Mouse (Mus musculus) neural tube, embryonic 15.5 days (tissue): ENCODE measurements around the gene Gm20867. TPM values are rescaled to one million over a fixed set of nuclear protein-coding genes. Genes with fewer than 3 reads are reported as not detected.
"Not testable (repeated sequence)": the region's sequence is repeated elsewhere in the genome, so short reads cannot be mapped to it uniquely, and the experiment has no call there.

ENCODE experiments used
- ATAC-seq: fragments of 200-750 bp; cut with Nextera tagmentation; 2 replicates; pipeline ENCODE4 v1.8.0; 2017; ENCODE audit warnings: mild to moderate bottlenecking, moderate TSS enrichment, moderate library complexity; ENCODE audit not compliant: low FRiP score
- H3K27ac ChIP-seq: fragments of 300-500 bp; sonication (generic); replicated peaks from 2 replicates; pipeline ENCODE4 v1.5.1; 2015; ENCODE audit warnings: mild to moderate bottlenecking, inconsistent platforms
- H3K27me3 ChIP-seq: fragments of 300-500 bp; sonication (generic); replicated peaks from 2 replicates; pipeline ENCODE4 v1.6.1; 2015; ENCODE audit warnings: inconsistent platforms
- H3K36me3 ChIP-seq: fragments of 300-500 bp; sonication (generic); 2 replicates; pipeline ENCODE4 v1.6.1; 2015; ENCODE audit warnings: inconsistent platforms
- H3K4me1 ChIP-seq: fragments of 300-500 bp; sonication (generic); 2 replicates; pipeline ENCODE4 v1.6.1; 2015; ENCODE audit warnings: inconsistent platforms
- H3K4me2 ChIP-seq: fragments of 300-500 bp; sonication (generic); 2 replicates; pipeline ENCODE4 v1.6.1; 2015; ENCODE audit warnings: inconsistent platforms, mild to moderate bottlenecking, moderate library complexity
- H3K4me3 ChIP-seq: fragments of 300-500 bp; sonication (generic); replicated peaks from 2 replicates; pipeline ENCODE4 v1.5.1; 2015; ENCODE audit warnings: mild to moderate bottlenecking, inconsistent platforms
- H3K9ac ChIP-seq: fragments of 300-500 bp; sonication (generic); replicated peaks from 2 replicates; pipeline ENCODE4 v1.6.1; 2015; ENCODE audit warnings: mild to moderate bottlenecking, inconsistent platforms
- H3K9me3 ChIP-seq: fragments of 300-500 bp; sonication (generic); replicated peaks from 2 replicates; pipeline ENCODE4 v1.6.1; 2016; ENCODE audit warnings: inconsistent platforms
- WGBS: fragments of 180-500 bp; shearing (Covaris S2); methylation state at CpG from one replicate; pipeline ENCODE4 v1.1.7; 2015; ENCODE audit warnings: mixed read lengths; 5-methylcytosine and 5-hydroxymethylcytosine counted together
- polyA plus RNA-seq: library from polyadenylated mRNA; unstranded; fragments of >200 nt; fragmentation: Nextera tagmentation; extraction: Ambion mirVana; gene quantifications from 2 replicates; pipeline ENCODE4 v1.2.1, GENCODE M21; 2015

Gm20867 gene
- polyA plus RNA-seq = not detected in 2 replicates

DNA sequence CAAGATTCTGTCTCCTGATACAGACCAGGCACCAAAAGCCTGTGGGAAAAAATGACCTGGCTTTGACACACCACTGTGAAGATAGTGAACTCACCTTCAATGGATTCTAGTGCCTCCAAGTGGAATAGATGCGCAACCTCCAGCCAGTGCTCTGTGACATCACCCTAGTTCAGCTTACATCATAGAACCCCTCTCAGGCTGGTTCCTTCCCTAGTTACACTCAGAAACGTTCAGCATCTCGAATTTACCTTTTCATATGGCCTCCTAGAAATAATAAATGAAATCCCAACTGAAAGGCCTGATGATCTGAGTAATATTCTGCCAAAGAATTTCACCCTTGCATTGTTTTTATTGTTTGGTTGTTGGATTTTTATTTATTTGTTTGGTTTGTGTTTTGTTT lies at the start of gene Gm20867:
Gene Gm20867 (minus strand): TSS at position 101 of the 400 bp plus-strand sequence.
- H3K4me1 ChIP-seq, H3K9ac ChIP-seq, H3K4me2 ChIP-seq, H3K4me3 ChIP-seq, H3K9me3 ChIP-seq, H3K36me3 ChIP-seq, H3K27ac ChIP-seq, ATAC-seq, H3K27me3 ChIP-seq: not testable (repeated sequence)
- no CpG with 5 or more reads among the region's 3 CpGs for WGBS

Other genes with a start within 250 kb of the Gm20867 start
- gene Gm29564, start 249.8 kb upstream of the Gm20867 start, polyA plus RNA-seq = not detected in 2 replicates